Mouse (Mus musculus) kidney, embryonic 15.5 days (tissue): ENCODE data around the gene Jmjd6. TPM values are rescaled to one million over a fixed set of nuclear protein-coding genes. Genes with fewer than 3 reads are reported as not detected.
"Not testable (repeated sequence)": the region's sequence is repeated elsewhere in the genome, so short reads cannot be mapped to it uniquely, and the experiment has no call there.

Experiments used
- ATAC-seq: fragments of 200-750 bp; cut with Nextera tagmentation; replicated peaks from 2 replicates; pipeline ENCODE4 v1.8.0; 2017; ENCODE audit warnings: moderate TSS enrichment; ENCODE audit not compliant: low FRiP score
- H3K27ac ChIP-seq: fragments of 300-500 bp; sonication (generic); 2 replicates; pipeline ENCODE4 v1.5.1; 2015; ENCODE audit warnings: mild to moderate bottlenecking, inconsistent platforms
- H3K27me3 ChIP-seq: fragments of 300-500 bp; sonication (generic); 2 replicates; pipeline ENCODE4 v1.6.1; 2015; ENCODE audit warnings: inconsistent platforms
- H3K36me3 ChIP-seq: fragments of 300-500 bp; sonication (generic); 2 replicates; pipeline ENCODE4 v1.6.1; 2015; ENCODE audit warnings: inconsistent platforms
- H3K4me1 ChIP-seq: fragments of 300-500 bp; sonication (generic); 2 replicates; pipeline ENCODE4 v1.6.1; 2015; ENCODE audit warnings: inconsistent platforms
- H3K4me2 ChIP-seq: fragments of 300-500 bp; sonication (generic); 2 replicates; pipeline ENCODE4 v1.6.1; 2015; ENCODE audit warnings: moderate library complexity, mild to moderate bottlenecking, inconsistent platforms
- H3K4me3 ChIP-seq: fragments of 300-500 bp; sonication (generic); replicated peaks from 2 replicates; pipeline ENCODE4 v1.5.1; 2015; ENCODE audit warnings: mild to moderate bottlenecking, inconsistent platforms
- H3K9ac ChIP-seq: fragments of 300-500 bp; sonication (generic); 2 replicates; pipeline ENCODE4 v1.6.1; 2015; ENCODE audit warnings: mild to moderate bottlenecking, inconsistent platforms
- H3K9me3 ChIP-seq: fragments of 300-500 bp; sonication (generic); replicated peaks from 2 replicates; pipeline ENCODE4 v1.6.1; 2016; ENCODE audit warnings: inconsistent platforms
- WGBS: fragments of 180-500 bp; shearing (Covaris S2); methylation state at CpG from one replicate; pipeline ENCODE4 v1.1.7; 2015; ENCODE audit warnings: mixed read lengths; 5-methylcytosine and 5-hydroxymethylcytosine counted together
- polyA plus RNA-seq: library from polyadenylated mRNA; unstranded; fragments of >200 nt; fragmentation: Nextera tagmentation; extraction: Ambion mirVana; gene quantifications from 2 replicates; pipeline ENCODE4 v1.2.1, GENCODE M21; 2015

Jmjd6 gene
- polyA plus RNA-seq, 1 experiment from 2014 or later: 75.5 TPM

- no peak for ATAC-seq
- Histone ChIP-seq H3K9me3 (no peaks in the 10 kb centered on the region), H3K27me3 (no peaks in the 10 kb centered on the region), H3K27ac (no peak overlapping the region), H3K4me1 (peaks cover 27% of the 10 kb centered on the region), H3K4me2 (no peak overlapping the region), H3K4me3 (no peak overlapping the region), H3K9ac (no peak overlapping the region), H3K36me3 (peaks cover 94% of the 10 kb centered on the region)
- 90% methylated on average over 4 of the region's 4 CpGs for WGBS
Measured at GRCm38 (mm10) chr11:116836283-116836682, 7.0 kb downstream of the Jmjd6 start.

- 92% methylated on average over 1 of the region's 1 CpGs for WGBS
- Histone ChIP-seq H3K4me2 (no peak overlapping the region), H3K27ac (no peak overlapping the region), H3K4me3 (no peak overlapping the region), H3K9me3 (no peaks in the 10 kb centered on the region), H3K4me1 (peaks cover 14% of the 10 kb centered on the region), H3K36me3 (peaks cover 84% of the 10 kb centered on the region), H3K9ac (no peak overlapping the region), H3K27me3 (no peaks in the 10 kb centered on the region)
- no peak for ATAC-seq
Measured at GRCm38 (mm10) chr11:116834954-116835353, 8.3 kb downstream of the Jmjd6 start.

- Histone ChIP-seq H3K36me3 (peaks cover 56% of the 10 kb centered on the region), H3K4me2 (no peak overlapping the region), H3K9me3 (no peaks in the 10 kb centered on the region), H3K4me3 (no peak overlapping the region), H3K27ac (no peak overlapping the region), H3K27me3 (no peaks in the 10 kb centered on the region), H3K9ac (no peak overlapping the region), H3K4me1 (peaks cover 21% of the 10 kb centered on the region)
- WGBS: 39% methylated on average over 4 of the region's 4 CpGs
- ATAC-seq: no peak
Measured at GRCm38 (mm10) chr11:116832172-116832685, 11.0 kb downstream of the Jmjd6 start.

GRCm38 (mm10) chr11:116827534-116828165 is 15.6 kb downstream of the Jmjd6 start, which contains the start of gene Mxra7:
TSS of gene Mxra7 (minus strand) at chr11:116828046.
- no peaks in the 10 kb centered on the region for H3K27me3 ChIP-seq
- no peaks in the 10 kb centered on the region for H3K9me3 ChIP-seq
- WGBS: under 1% methylated on average over 71 of the region's 71 CpGs
- H3K4me1 ChIP-seq: peaks cover 46% of the 10 kb centered on the region
- peak within 1 kb of the TSS; percentile 80 for H3K9ac ChIP-seq
- peak within 1 kb of the TSS; percentile 75 for H3K4me3 ChIP-seq
- H3K27ac ChIP-seq: peak within 1 kb of the TSS; percentile 76
- H3K36me3 ChIP-seq: peaks cover 12% of the 10 kb centered on the region
- H3K4me2 ChIP-seq: peak within 1 kb of the TSS; percentile 93
- peak; percentile 70 for ATAC-seq

GRCm38 (mm10) chr11:116826550-116827504 is 16.4 kb downstream of the Jmjd6 start:
- peak overlapping the region; percentile 80 for H3K9ac ChIP-seq
- H3K4me2 ChIP-seq: peak overlapping the region; percentile 93
- no peaks in the 10 kb centered on the region for H3K9me3 ChIP-seq
- H3K36me3 ChIP-seq: peaks cover 8% of the 10 kb centered on the region
- H3K27ac ChIP-seq: peak overlapping the region; percentile 76
- WGBS: 38% methylated on average over 17 of the region's 17 CpGs
- H3K4me1 ChIP-seq: peaks cover 51% of the 10 kb centered on the region
- H3K27me3 ChIP-seq: no peaks in the 10 kb centered on the region
- no peak for ATAC-seq
- peak overlapping the region; percentile 75 for H3K4me3 ChIP-seq

- Histone ChIP-seq H3K4me3 (no peak overlapping the region), H3K27me3 (no peaks in the 10 kb centered on the region)
Measured at GRCm38 (mm10) chr11:116825230-116825629, 18.0 kb downstream of the Jmjd6 start.

GRCm38 (mm10) chr11:116823885-116824284 is 19.4 kb downstream of the Jmjd6 start:
- 94% methylated on average over 10 of the region's 10 CpGs for WGBS
- ATAC-seq, H3K36me3 ChIP-seq, H3K27me3 ChIP-seq, H3K9me3 ChIP-seq, H3K27ac ChIP-seq, H3K4me3 ChIP-seq, H3K4me2 ChIP-seq, H3K9ac ChIP-seq: not testable (repeated sequence)
- H3K4me1 ChIP-seq: peaks cover 66% of the 10 kb centered on the region

More at GRCm38 (mm10) chr11:116825230-116825629, 18.0 kb downstream of the Jmjd6 start:
- Histone ChIP-seq H3K9ac (no peak overlapping the region), H3K4me2 (no peak overlapping the region), H3K4me1 (peaks cover 63% of the 10 kb centered on the region), H3K27ac (peak overlapping the region; percentile 48), H3K36me3 (no peaks in the 10 kb centered on the region), H3K9me3 (no peaks in the 10 kb centered on the region)
- 45% methylated on average over 3 of the region's 5 CpGs for WGBS
- no peak for ATAC-seq

- Histone ChIP-seq H3K9ac (no peak overlapping the region), H3K9me3 (no peaks in the 10 kb centered on the region), H3K4me2 (no peak overlapping the region), H3K4me1 (peaks cover 66% of the 10 kb centered on the region), H3K27me3 (no peaks in the 10 kb centered on the region), H3K36me3 (no peaks in the 10 kb centered on the region), H3K4me3 (no peak overlapping the region), H3K27ac (no peak overlapping the region)
- 98% methylated on average over 2 of the region's 2 CpGs for WGBS
- no peak for ATAC-seq
Measured at GRCm38 (mm10) chr11:116823255-116823654, 20.0 kb downstream of the Jmjd6 start.

GRCm38 (mm10) chr11:116822626-116823025 is 20.6 kb downstream of the Jmjd6 start:
- Histone ChIP-seq H3K27me3 (no peaks in the 10 kb centered on the region), H3K9ac (no peak overlapping the region), H3K27ac (no peak overlapping the region), H3K4me2 (no peak overlapping the region), H3K4me1 (peaks cover 60% of the 10 kb centered on the region), H3K36me3 (no peaks in the 10 kb centered on the region), H3K4me3 (no peak overlapping the region), H3K9me3 (no peaks in the 10 kb centered on the region)
- WGBS: 88% methylated on average over 10 of the region's 10 CpGs
- no peak for ATAC-seq

GRCm38 (mm10) chr11:116822215-116822614 is 21.0 kb downstream of the Jmjd6 start:
- WGBS: 74% methylated on average over 10 of the region's 10 CpGs
- Histone ChIP-seq H3K9me3 (no peaks in the 10 kb centered on the region), H3K4me3 (no peak overlapping the region), H3K9ac (no peak overlapping the region), H3K27me3 (no peaks in the 10 kb centered on the region), H3K27ac (no peak overlapping the region), H3K4me1 (peaks cover 56% of the 10 kb centered on the region), H3K4me2 (no peak overlapping the region), H3K36me3 (no peaks in the 10 kb centered on the region)
- no peak for ATAC-seq

- ATAC-seq: no peak
- Histone ChIP-seq H3K27me3 (no peaks in the 10 kb centered on the region), H3K4me3 (no peak overlapping the region), H3K9me3 (no peaks in the 10 kb centered on the region), H3K4me1 (peaks cover 55% of the 10 kb centered on the region), H3K27ac (peak overlapping the region; percentile 0; the same call in 1 of the 2 replicates), H3K36me3 (no peaks in the 10 kb centered on the region), H3K9ac (no peak overlapping the region), H3K4me2 (no peak overlapping the region)
- WGBS: 65% methylated on average over 13 of the region's 13 CpGs
Measured at GRCm38 (mm10) chr11:116821057-116821940, 21.9 kb downstream of the Jmjd6 start.
